ENCODE assay signal across 16 mouse cellular contexts in genomic region chr2:153297771-153298170, GRCm38 (mm10). TPM values are rescaled to one million over a fixed set of nuclear protein-coding genes. Genes with fewer than 3 reads are reported as not detected.
DNase-seq lines count a peak whose midpoint lies in the region; ATAC-seq and TF ChIP-seq lines count a peak whose summit lies in the region.
"Had no signal": no experiment of that assay in that cellular context is flagged by ENCODE, and none has a peak within 500 bp of the region (broad histone marks: within the 10 kb centered on the region; RNA-seq: fewer than 3 reads in every experiment).

No protein-coding gene starts in this region.

- no peak for DNase-seq in hindbrain, embryonic 14.5 days (ENCODE audit: low spot score)
- DNase-seq in hindbrain, embryonic 10.5 days (ENCODE audit: low spot score): no peak
- DNase-seq in CH12.LX (ENCODE audit: extremely low read depth): no peak
- peak; percentile 65 for DNase-seq in Muller cell, postnatal 12 days (ENCODE audit: inconsistent ontology term)
- DNase-seq in cerebellum, adult 9-11 months: peak; percentile 66
- no peak for DNase-seq in kidney, postnatal 14 days
- DNase-seq: heart, adult 18-20 months; lung, embryonic 14.5 days; thymus, postnatal 14 days had no signal

- no peaks in the 10 kb centered on the region for H3K9me3 ChIP-seq in hindbrain, embryonic 14.5 days (ENCODE audit: control insufficient read depth, low read length)
- H3K9me3 ChIP-seq in hindbrain, embryonic 10.5 days: no peaks in the 10 kb centered on the region
- no peaks in the 10 kb centered on the region for H3K9me3 ChIP-seq in CH12.LX (replicated peaks; ENCODE audit: low read length)
- H3K9me3 ChIP-seq: heart, embryonic 15.5 days; limb, embryonic 10.5 days; midbrain, embryonic 13.5 days had no signal

- H3K79me2 ChIP-seq in CH12.LX (replicated peaks; ENCODE audit: control insufficient read depth, extremely low read depth, insufficient read depth, poor library complexity, severe bottlenecking): peaks cover 7% of the 10 kb centered on the region

- TF ChIP-seq CTCF in CH12.LX (conservative IDR thresholded peaks at IDR 0.05 in 1 of 2, IDR thresholded peaks at IDR 0.05 in 1 of 2; ENCODE audit: low read depth in 2 of 2, low read length in 2 of 2): no peak

- 0 out of 2 replicates have a peak, but pooled peaks cover under 1% of the 10 kb centered on the region for H3K4me1 ChIP-seq in hindbrain, embryonic 14.5 days (replicated peaks; ENCODE audit: control insufficient read depth, insufficient read depth, low read length)
- H3K4me1 ChIP-seq in hindbrain, embryonic 10.5 days (replicated peaks): 0 out of 2 replicates have a peak, but pooled peaks cover 5% of the 10 kb centered on the region
- peaks cover 14 to 67% of the 10 kb centered on the region in 2 experiments for H3K4me1 ChIP-seq in CH12.LX (ENCODE audit: control insufficient read depth in 1 of 2, insufficient read depth in 2 of 2)

- H3K4me3 ChIP-seq in hindbrain, embryonic 14.5 days (replicated peaks; ENCODE audit: low read length): no peak overlapping the region
- no peak overlapping the region for H3K4me3 ChIP-seq in hindbrain, embryonic 10.5 days
- no peak overlapping the region for H3K4me3 ChIP-seq in CH12.LX (replicated peaks in 1 of 3; ENCODE audit: low read depth in 2 of 3, low read length in 2 of 3, poor library complexity in 1 of 3)
- H3K4me3 ChIP-seq: erythroblast, embryonic 14.5 days; heart, embryonic 15.5 days; left cerebral cortex, adult 2 months; limb, embryonic 10.5 days; midbrain, embryonic 13.5 days had no signal

- no peaks in the 10 kb centered on the region for H3K27me3 ChIP-seq in hindbrain, embryonic 14.5 days (ENCODE audit: control insufficient read depth, insufficient read depth, low read length)
- H3K27me3 ChIP-seq in hindbrain, embryonic 10.5 days (ENCODE audit: insufficient read depth, poor library complexity, severe bottlenecking): no peaks in the 10 kb centered on the region
- no peaks in the 10 kb centered on the region for H3K27me3 ChIP-seq in CH12.LX (replicated peaks)
- H3K27me3 ChIP-seq: heart, embryonic 15.5 days; midbrain, embryonic 13.5 days had no signal

- no peak for TF ChIP-seq EP300 in CH12.LX (IDR thresholded peaks at IDR 0.05; ENCODE audit: low read length)

- peak overlapping the region; percentile 41; the same call in 1 of the 2 replicates for H3K27ac ChIP-seq in hindbrain, embryonic 14.5 days
- no peak overlapping the region for H3K27ac ChIP-seq in hindbrain, embryonic 10.5 days
- H3K27ac ChIP-seq in CH12.LX (ENCODE audit: insufficient read depth, low read depth): no peak overlapping the region
- H3K27ac ChIP-seq: heart, embryonic 15.5 days; left cerebral cortex, adult 2 months; limb, embryonic 10.5 days; midbrain, embryonic 13.5 days had no signal

- no peak overlapping the region for H3K9ac ChIP-seq in hindbrain, embryonic 14.5 days
- peak overlapping the region; percentile 16; the same call in 1 of the 2 replicates for H3K9ac ChIP-seq in CH12.LX (ENCODE audit: insufficient read depth, low read depth)
- H3K9ac ChIP-seq: heart, embryonic 15.5 days; lung, embryonic 14.5 days; midbrain, embryonic 13.5 days had no signal

- no peak for TF ChIP-seq POLR2A in CH12.LX (IDR thresholded peaks at IDR 0.05; ENCODE audit: low read depth, low read length)

- no peaks in the 10 kb centered on the region for H3K36me3 ChIP-seq in hindbrain, embryonic 14.5 days (replicated peaks; ENCODE audit: control insufficient read depth, insufficient read depth)
- no peaks in the 10 kb centered on the region; the same call in 1 of the 2 replicates for H3K36me3 ChIP-seq in hindbrain, embryonic 10.5 days
- peaks cover 0 to 51% of the 10 kb centered on the region in 2 experiments for H3K36me3 ChIP-seq in CH12.LX (replicated peaks in 1 of 2; ENCODE audit: control insufficient read depth in 1 of 2, insufficient read depth in 1 of 2, low read length in 1 of 2)
- H3K36me3 ChIP-seq: heart, embryonic 15.5 days; midbrain, embryonic 13.5 days had no signal

- TF ChIP-seq RAD21 in CH12.LX (IDR thresholded peaks at IDR 0.05; ENCODE audit: low read depth, low read length): no peak

- no peak overlapping the region for H3K4me2 ChIP-seq in hindbrain, embryonic 14.5 days (replicated peaks)
- H3K4me2 ChIP-seq in CH12.LX (ENCODE audit: insufficient read depth, low read depth, poor library complexity, severe bottlenecking): no peak overlapping the region
- H3K4me2 ChIP-seq: heart, embryonic 15.5 days; liver, embryonic 11.5 days; lung, embryonic 14.5 days; midbrain, embryonic 13.5 days had no signal

- 88% methylated on average over 4 of the region's 4 CpGs for WGBS in hindbrain, embryonic 14.5 days
- 86% methylated on average over 4 of the region's 4 CpGs for WGBS in hindbrain, embryonic 10.5 days

- in situ Hi-C loops in CH12.LX (cut with MboI; ENCODE audit: low pct_ligation_motif_present, low pct_unique_long_range_greater_than_20kb, low sequenced_read_pairs): no loop called here

- dilution Hi-C loops in CH12.LX (cut with MboI; ENCODE audit: extremely low pct_ligation_motif_present, extremely low pct_unique_long_range_greater_than_20kb, low sequenced_read_pairs): no loop called here

- no peak for ATAC-seq in hindbrain, embryonic 14.5 days (ENCODE audit: low FRiP score)
- ATAC-seq in erythroblast, adult 5-6 weeks (replicated peaks; ENCODE audit: low FRiP score, poor library complexity, severe bottlenecking): no peak
- ATAC-seq: midbrain, embryonic 13.5 days had no signal

TF ChIP-seq in CH12.LX, 34 proteins besides CTCF, POLR2A, EP300 and RAD21:
- TF ChIP-seq NRF1 (IDR thresholded peaks at IDR 0.05; ENCODE audit: low read depth, low read length) (no peak), POLR2AphosphoS2 (IDR thresholded peaks at IDR 0.05; ENCODE audit: low read depth, low read length) (no peak), MAZ (IDR thresholded peaks at IDR 0.05; ENCODE audit: low read depth, low read length) (no peak), USF1 (IDR thresholded peaks at IDR 0.05; ENCODE audit: low read depth, low read length) (no peak), MXI1 (IDR thresholded peaks at IDR 0.05; ENCODE audit: low read depth, low read length) (no peak), CHD2 (IDR thresholded peaks at IDR 0.05; ENCODE audit: low read length) (no peak), TCF12 (IDR thresholded peaks at IDR 0.05; ENCODE audit: low read depth, low read length) (no peak), ZNF384 (IDR thresholded peaks at IDR 0.05; ENCODE audit: low read depth, low read length) (no peak), BHLHE40 (IDR thresholded peaks at IDR 0.05; ENCODE audit: low read depth, low read length) (no peak), E2F4 (IDR thresholded peaks at IDR 0.05; ENCODE audit: insufficient replicate concordance, low read depth, low read length) (no peak), IRF4 (IDR thresholded peaks at IDR 0.05; ENCODE audit: low read depth, low read length) (no peak), MAX (IDR thresholded peaks at IDR 0.05; ENCODE audit: low read length) (no peak), RCOR1 (conservative IDR thresholded peaks at IDR 0.05; ENCODE audit: low read depth, low read length) (no peak), GABPA (IDR thresholded peaks at IDR 0.05; ENCODE audit: insufficient replicate concordance, low read depth, low read length) (no peak)

RNA-seq across cellular contexts. Expression of gene Kif3b, which starts 6.6 kb away (rescaled TPM):
- polyA plus RNA-seq in hindbrain, embryonic 14.5 days (2014; fragmentation: Nextera tagmentation; extraction: Ambion mirVana): 17.3 and 21.2 TPM in 2 replicates
- polyA plus RNA-seq in hindbrain, embryonic 10.5 days (2016; fragmentation: Nextera tagmentation; extraction: Ambion mirVana): 7.3 and 9.3 TPM in 2 replicates
- total RNA-seq in CH12.LX (2012; rRNA removed) (9.9 and 10.6 TPM in 2 replicates), CH12.LX (2014; rRNA removed) (8.5 and 9.1 TPM in 2 replicates)
- 15.8 and 16.5 TPM in 2 replicates for polyA plus RNA-seq in CH12.LX (2012; ENCODE audit: insufficient read length, low read depth)
- 2.9 and 6.5 TPM in 2 replicates for total RNA-seq in erythroblast, adult 5-6 weeks (2015; ENCODE audit: low replicate concordance)
- total RNA-seq in erythroblast, adult 5-6 weeks (2017; ENCODE audit: low replicate concordance): 5.4 and 5.7 TPM in 2 replicates

RNA-seq across cellular contexts. Expression of gene Asxl1, which starts 47.9 kb away (rescaled TPM):
- polyA plus RNA-seq in hindbrain, embryonic 14.5 days (2014; fragmentation: Nextera tagmentation; extraction: Ambion mirVana): 14.2 and 15.2 TPM in 2 replicates
- polyA plus RNA-seq in hindbrain, embryonic 10.5 days (2016; fragmentation: Nextera tagmentation; extraction: Ambion mirVana): 11.7 and 13.4 TPM in 2 replicates
- 18.0 and 19.0 TPM in 2 replicates for total RNA-seq in CH12.LX (2012; rRNA removed)
- total RNA-seq in CH12.LX (2014; rRNA removed): 12.7 and 13.2 TPM in 2 replicates
- polyA plus RNA-seq in CH12.LX (2012; ENCODE audit: insufficient read length, low read depth): 28.3 and 31.1 TPM in 2 replicates
- total RNA-seq in erythroblast, adult 5-6 weeks (2015; ENCODE audit: low replicate concordance): 10.8 and 17.1 TPM in 2 replicates
- 14.7 and 18.5 TPM in 2 replicates for total RNA-seq in erythroblast, adult 5-6 weeks (2017; ENCODE audit: low replicate concordance)

RNA-seq across cellular contexts. Expression of gene Pofut1, which starts 56.4 kb away (rescaled TPM):
- 5.3 and 6.3 TPM in 2 replicates for polyA plus RNA-seq in hindbrain, embryonic 14.5 days (2014; fragmentation: Nextera tagmentation; extraction: Ambion mirVana)
- polyA plus RNA-seq in hindbrain, embryonic 10.5 days (2016; fragmentation: Nextera tagmentation; extraction: Ambion mirVana): 5.3 and 5.5 TPM in 2 replicates
- total RNA-seq in CH12.LX (2012; rRNA removed) (20.4 and 25.6 TPM in 2 replicates), CH12.LX (2014; rRNA removed) (19.4 and 22.8 TPM in 2 replicates)
- polyA plus RNA-seq in CH12.LX (2012; ENCODE audit: insufficient read length, low read depth): 15.0 and 15.6 TPM in 2 replicates
- 1.3 and 2.5 TPM in 2 replicates for total RNA-seq in erythroblast, adult 5-6 weeks (2015; ENCODE audit: low replicate concordance)
- 9.2 and 15.5 TPM in 2 replicates for total RNA-seq in erythroblast, adult 5-6 weeks (2017; ENCODE audit: low replicate concordance)

RNA-seq across cellular contexts. Expression of gene Plagl2, which starts 56.5 kb away (rescaled TPM):
- 6.4 and 8.7 TPM in 2 replicates for polyA plus RNA-seq in hindbrain, embryonic 14.5 days (2014; fragmentation: Nextera tagmentation; extraction: Ambion mirVana)
- 22.5 and 25.9 TPM in 2 replicates for polyA plus RNA-seq in hindbrain, embryonic 10.5 days (2016; fragmentation: Nextera tagmentation; extraction: Ambion mirVana)
- total RNA-seq in CH12.LX (2012; rRNA removed) (11.5 and 18.0 TPM in 2 replicates), CH12.LX (2014; rRNA removed) (5.1 and 8.1 TPM in 2 replicates)
- polyA plus RNA-seq in CH12.LX (2012; ENCODE audit: insufficient read length, low read depth): 36.6 and 52.7 TPM in 2 replicates
- 33.4 and 36.8 TPM in 2 replicates for total RNA-seq in erythroblast, adult 5-6 weeks (2015; ENCODE audit: low replicate concordance)
- 8.7 and 13.2 TPM in 2 replicates for total RNA-seq in erythroblast, adult 5-6 weeks (2017; ENCODE audit: low replicate concordance)

Comparison
In these comparisons a context has a peak if more than half of its experiments do, and no peak if none do; other contexts are left out.
1. DNase-seq: peak in Muller cell, postnatal 12 days (single experiment) and cerebellum, adult 9-11 months (single experiment); none in hindbrain, embryonic 14.5 days (single experiment), hindbrain, embryonic 10.5 days (single experiment), CH12.LX (single experiment) and kidney, postnatal 14 days (single experiment).